Mouse (Mus musculus) layer of hippocampus, postnatal 14 days (tissue): ENCODE results near the gene Gpr107. TPM values are rescaled to one million over a fixed set of nuclear protein-coding genes. Genes with fewer than 3 reads are reported as not detected.
A peak's percentile ranks its signal among the peaks of the same experiment; 100 is the strongest.

Experiments used
- DNase-seq, 2 experiments: peaks; one replicate each; pipeline ENCODE4 v3.0.0; 2021 to 2022; ENCODE audit warnings: low spot score in 2 of 2, mixed read lengths in 1 of 2
- total RNA-seq, 2 experiments: library from RNA; stranded (reverse); gene quantifications; 2 replicates each; pipeline ENCODE4 v1.2.3; 2021

Gene Gpr107
- total RNA-seq, 2 experiments from 2014 or later = 48.6 to 52.8 TPM

- DNase-seq = peak in 1 of 2 experiments; percentile 10
Observed at GRCm38 (mm10) chr2:31244216-31244615, 92.1 kb downstream of the Gpr107 start.

GRCm38 (mm10) chr2:31245051-31245450 is 92.9 kb downstream of the Gpr107 start:
- no peak for DNase-seq

- peak; percentile 83 to 89 for DNase-seq
Observed at GRCm38 (mm10) chr2:31245491-31246141, 93.5 kb downstream of the Gpr107 start, which contains the start of gene Ncs1. Gene Ncs1, plus strand, starts transcription at chr2:31245823.

GRCm38 (mm10) chr2:31246251-31246971 is 94.3 kb downstream of the Gpr107 start:
- peak in 1 of 2 experiments; percentile 52 for DNase-seq

- peak in 1 of 2 experiments; percentile 1 for DNase-seq
Observed at GRCm38 (mm10) chr2:31248856-31249255, 96.7 kb downstream of the Gpr107 start.

- no peak for DNase-seq
Observed at GRCm38 (mm10) chr2:31252167-31252566, 100.1 kb downstream of the Gpr107 start.

DNA sequence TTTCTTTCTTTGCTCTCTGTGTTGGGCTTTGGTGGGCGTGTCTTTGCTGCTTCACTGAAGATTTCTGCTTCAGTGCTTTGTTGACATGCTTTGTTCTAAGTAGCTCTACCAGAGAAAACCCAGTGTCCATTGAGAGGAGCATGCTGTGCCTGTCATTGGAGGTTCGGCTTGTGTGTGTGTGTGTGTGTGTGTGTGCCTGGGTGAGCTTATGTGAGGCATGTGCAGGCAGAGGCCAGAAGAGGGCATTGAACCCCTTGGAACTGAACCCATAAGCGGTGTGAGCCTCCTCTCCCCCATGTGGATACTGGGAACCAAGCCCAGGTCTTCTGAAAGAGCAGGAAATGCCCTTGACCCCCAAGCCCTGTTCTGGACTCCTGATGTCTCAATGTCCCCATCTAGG is 101.3 kb downstream of the Gpr107 start:
- no peak for DNase-seq

- no peak for DNase-seq
Observed at GRCm38 (mm10) chr2:31254806-31255205, 102.7 kb downstream of the Gpr107 start.

- peak in 1 of 2 experiments; percentile 58 for DNase-seq
Observed at GRCm38 (mm10) chr2:31255952-31256938, 104.1 kb downstream of the Gpr107 start.

GRCm38 (mm10) chr2:31257096-31257495 is 105.0 kb downstream of the Gpr107 start:
- DNase-seq = peak in 1 of 2 experiments; percentile 64

- DNase-seq = peak; percentile 70 to 71
Observed at GRCm38 (mm10) chr2:31258609-31259366, 106.7 kb downstream of the Gpr107 start.

DNA sequence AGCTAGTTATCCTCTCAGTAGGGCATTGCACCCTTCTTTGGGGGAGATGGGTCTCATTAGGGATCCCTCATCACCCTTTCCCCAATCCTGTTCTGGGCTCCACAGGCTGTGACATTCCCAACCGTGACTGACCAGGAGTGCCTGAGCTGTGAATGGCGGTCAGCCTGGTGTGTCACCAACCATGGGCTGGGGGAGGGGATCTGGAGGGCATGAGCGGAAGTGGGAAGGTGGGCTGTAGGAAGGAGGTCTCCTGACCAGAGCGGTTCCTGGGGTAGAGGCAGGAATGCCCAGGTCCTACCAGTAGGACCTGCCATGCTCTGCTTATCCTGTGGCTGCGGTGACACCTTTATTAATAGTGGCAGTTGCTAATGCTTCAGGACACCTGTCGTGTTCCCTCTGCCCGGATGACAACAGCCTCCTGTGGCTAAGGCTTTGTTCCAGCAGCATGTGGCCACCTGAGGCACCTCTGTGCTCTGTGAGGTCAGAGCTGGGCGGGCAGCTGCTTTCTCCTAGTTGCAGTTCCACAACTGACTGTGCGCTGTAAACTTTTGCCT is 107.3 kb downstream of the Gpr107 start:
- no peak for DNase-seq

DNA sequence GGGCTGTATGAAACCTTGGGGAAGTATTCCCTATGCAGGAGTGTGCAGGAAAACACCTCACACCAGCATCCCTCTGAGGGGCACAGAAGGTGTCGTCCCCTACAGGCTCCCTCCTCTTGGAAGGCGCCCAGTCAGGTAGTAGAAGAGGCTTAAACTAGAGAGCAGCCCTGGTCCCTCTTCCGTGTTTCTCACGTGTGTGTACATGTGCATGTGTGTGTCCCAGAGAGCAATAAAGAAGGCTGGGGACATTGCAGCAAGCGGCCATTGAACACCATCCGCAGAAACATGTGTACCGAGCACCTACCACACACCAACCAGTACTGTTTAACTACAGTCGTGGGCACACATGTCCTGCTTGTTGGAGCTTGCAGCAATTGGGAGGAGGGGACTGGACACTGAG is 108.4 kb downstream of the Gpr107 start:
- no peak for DNase-seq

- peak in 1 of 2 experiments; percentile 63 for DNase-seq
Observed at GRCm38 (mm10) chr2:31263039-31263461, 110.9 kb downstream of the Gpr107 start.

DNA sequence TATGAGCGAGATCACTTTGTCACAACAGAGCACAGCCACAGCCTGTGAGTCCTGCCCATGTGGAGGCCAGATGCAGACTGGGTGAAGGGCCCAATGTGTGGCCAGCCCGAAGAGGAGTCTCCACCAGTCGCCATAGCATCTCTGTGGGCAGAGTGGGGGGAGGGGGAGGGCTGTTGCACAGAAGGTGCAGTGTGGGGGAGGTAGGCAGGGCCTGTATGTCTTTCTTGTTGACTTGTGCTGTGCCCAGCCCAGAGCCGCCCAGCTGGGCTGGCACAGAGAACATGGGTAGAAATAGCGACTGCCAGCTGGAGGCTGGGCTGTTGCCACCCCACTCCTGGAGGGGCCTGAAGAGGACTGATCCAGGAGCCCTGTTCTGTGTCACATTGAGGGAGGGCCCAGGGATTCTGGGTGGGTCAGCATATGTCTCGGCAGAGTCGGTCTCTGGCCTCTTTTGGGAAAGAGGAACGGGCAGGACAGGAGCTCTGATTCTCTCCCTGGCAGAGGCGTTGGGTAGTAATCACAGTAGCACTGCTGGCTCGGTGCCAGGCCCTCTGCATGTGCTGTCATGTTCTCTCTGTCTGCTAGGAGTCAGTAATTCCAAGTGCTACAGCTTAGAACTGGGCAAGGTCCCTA is 111.7 kb downstream of the Gpr107 start:
- peak; percentile 81 to 88 for DNase-seq

- DNase-seq = no peak
Observed at GRCm38 (mm10) chr2:31267447-31267846, 115.3 kb downstream of the Gpr107 start.
